Mouse (Mus musculus) right cerebral cortex, postnatal 14 days (tissue): ENCODE measurements around the gene Sdha.
A peak's percentile ranks its signal among the peaks of the same experiment; 100 is the strongest.

ENCODE experiments used
- DNase-seq: peaks from one replicate; pipeline ENCODE4 v3.0.0; 2022

Sdha gene

DNA sequence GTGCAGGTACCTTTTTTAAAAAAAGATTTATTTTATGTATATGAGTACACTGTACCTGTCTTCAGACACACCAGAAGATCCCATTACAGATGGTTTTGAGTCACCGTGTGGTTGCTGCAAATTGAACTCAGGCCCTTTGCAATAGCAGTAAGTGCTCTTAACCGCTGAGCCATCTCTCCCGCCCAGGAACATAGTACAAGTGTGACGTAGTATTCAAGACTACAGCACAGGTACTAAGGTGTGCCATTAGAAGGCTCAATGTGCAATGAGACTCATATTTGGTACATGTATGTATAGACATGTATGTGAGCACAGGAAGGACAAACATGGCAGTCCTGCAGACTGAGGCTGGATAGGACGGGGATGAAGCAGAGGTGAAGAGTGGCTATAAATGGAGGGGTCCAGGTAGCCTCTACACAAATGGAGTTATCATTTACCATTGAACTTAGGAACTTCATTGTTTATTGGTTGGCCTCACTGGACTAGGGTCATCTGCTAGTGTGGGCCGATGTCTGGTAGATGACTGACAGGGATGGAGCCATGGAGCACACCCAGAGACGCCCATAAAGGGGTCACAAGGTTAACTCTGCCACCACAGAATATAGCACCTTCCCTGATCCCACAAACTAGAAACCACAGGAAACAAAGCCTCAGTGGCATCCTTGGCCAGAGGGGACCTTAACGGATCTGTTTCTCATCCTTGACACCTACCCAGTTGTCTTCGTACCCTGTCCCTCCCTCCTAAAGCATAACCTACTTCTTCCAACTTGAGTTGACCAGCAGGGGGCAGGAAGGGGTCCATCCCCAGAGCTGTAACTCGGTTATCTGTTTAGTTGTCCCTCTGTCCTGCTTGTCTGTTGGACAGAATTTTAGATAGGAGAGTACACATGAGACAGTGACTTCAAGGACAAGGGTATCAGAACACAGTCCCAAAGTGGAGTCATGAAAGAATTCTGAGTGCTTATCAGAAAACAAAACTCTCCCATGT, 47.7 kb downstream of the Sdha start:
- peak; percentile 18 for DNase-seq

DNA sequence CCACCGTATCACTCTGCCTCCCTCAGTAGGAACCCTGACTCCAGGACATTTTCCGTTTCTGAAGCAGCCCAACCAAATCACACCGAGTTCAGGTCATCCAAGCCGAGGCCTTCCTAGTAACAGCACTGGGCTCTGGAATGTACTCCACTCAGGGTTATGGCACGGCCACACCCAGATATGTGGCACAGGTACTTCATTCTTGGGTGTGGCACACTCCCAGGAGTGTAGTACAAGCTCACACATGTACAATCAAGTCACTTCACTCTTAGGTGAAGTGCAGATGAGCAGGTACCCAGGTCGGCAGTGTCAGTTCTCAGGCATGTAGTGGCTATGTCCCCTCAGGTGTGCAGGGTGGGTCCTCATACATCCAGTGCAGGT, 48.5 kb downstream of the Sdha start:
- DNase-seq = no peak

DNA sequence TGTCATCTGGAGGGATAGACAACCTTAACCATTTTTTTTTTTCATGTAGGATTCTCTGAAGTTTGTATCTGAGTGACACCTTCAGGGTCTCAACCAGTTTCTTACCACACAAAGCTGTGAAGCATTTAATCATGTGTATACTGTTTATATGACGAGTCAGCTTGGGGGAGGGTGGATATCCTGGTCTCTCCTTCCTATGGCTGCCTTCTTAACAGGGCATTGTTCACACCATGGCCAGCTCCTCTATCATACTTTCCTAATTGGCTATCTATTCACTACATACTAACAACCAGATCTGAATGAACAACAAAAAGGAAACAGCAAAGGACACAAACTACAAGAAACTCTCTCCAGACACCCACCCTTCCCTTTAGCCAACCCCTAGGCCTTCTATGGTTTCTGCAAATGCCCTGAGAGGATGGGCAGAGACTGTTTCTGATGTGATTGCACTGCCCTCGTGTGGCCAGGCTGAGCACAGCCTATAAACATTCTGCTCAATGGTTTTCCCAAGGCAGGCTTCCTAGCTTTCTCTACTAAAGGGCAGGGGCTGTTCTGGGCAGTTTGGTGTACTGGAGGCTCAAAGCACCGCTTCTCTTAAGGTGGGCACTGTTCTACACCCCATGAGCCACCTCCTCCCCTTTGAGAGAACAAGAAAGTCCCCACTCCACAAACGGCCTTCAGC, 49.0 kb downstream of the Sdha start:
- DNase-seq = peak; percentile 67

DNA sequence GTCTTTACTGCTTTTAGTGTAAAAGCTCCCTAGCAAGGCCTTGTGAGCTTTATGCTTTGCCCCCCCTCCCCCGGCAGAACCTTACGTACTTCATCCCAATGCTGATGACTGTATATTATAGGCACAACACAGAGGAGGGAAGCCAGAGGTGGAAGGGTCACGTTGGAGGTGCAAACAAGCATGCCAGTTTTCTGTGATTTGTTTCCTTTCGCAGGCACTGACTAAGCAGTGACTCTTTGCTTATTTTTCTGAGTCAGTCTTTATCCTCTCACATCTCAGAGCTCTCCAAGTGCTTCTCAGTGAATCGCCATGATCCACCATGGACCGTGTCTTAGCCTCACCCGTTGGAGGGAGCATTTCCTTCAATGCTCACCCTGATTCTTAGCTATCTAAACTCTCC, 53.7 kb downstream of the Sdha start:
- no peak for DNase-seq

DNA sequence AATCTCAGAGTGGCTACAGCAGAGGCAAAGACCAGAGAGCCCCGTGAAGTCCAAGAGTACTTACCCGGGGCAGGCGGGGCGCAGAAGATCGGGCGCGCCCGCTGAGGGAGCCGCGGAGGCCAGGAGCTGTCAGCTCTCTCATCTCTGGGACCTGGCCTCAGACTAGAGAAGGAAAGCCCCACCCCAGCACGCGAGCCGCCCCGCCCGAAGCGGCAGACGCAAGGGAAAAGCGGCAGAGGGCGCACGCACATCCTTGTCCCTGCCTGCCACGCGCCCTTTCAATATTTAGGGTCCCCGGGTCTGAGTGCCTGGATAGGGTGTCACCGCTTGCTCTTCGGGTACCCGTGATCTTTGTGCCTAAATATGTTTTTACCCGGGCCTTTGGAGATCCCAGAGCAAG, 57.9 kb downstream of the Sdha start, which contains the start of gene Ahrr:
Gene Ahrr (minus strand): TSS at position 165 of the 400 bp plus-strand sequence.
- DNase-seq = peak; percentile 42

DNA sequence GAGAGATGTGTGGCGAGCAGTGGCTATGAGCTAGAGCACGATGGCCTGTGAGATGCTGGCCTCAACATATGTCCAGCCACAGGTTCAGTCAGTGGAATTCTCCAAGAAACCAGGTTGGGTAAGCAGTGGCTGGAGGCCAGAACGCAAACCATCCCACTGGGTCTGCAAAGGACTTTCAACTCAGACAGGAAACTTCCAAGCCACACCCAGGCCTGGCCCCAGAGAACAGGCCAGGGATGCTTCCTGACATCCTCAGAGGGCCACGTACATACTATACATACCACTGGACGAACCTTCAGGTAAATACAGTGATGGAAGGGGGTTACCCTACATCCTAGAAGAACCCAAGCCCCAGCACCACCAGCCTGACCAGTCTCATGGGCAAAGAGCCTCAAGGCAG, 60.4 kb downstream of the Sdha start:
- DNase-seq = no peak

DNA sequence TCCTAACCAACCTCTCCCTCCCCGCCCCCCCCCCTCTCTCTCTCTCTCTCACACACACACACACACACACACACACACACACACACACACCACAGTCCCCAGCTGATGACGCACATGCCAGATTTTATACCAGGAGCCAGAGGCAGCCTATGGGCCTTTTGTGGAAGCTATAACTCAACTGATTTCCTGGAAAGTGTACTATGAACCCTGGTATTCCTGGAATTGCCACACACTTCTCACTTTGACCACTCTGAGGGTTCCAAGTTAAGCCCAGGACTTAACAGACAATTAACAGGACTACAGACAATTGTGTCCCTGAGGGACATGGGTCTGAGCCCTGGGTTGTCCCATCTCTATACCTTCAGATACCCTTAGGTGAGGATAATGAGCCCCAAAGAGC, 67.8 kb downstream of the Sdha start:
- DNase-seq = no peak

DNA sequence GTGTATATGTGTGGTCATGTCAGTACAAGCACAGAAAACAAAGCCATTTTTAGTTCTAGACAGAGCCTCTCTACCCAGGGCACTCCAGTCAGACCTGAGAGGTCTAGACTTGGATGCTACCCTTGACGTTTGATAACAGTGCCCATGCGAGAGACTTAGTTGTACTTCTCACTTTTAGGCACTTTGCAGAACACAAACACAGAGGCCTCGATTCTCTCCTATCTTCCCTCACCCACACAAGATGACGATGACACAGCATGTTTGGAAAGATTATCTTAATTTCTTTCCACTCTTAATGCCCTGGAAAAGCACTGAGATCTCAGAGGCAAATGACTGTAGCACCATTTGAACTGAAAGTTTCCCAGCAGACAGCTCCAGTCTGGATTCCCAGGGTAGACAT, 74.4 kb downstream of the Sdha start:
- no peak for DNase-seq
